Mouse (Mus musculus): ENCODE data around the gene Olfr1418. TPM values are rescaled to one million over a fixed set of nuclear protein-coding genes. Genes with fewer than 3 reads are reported as not detected.

Olfr1418 gene
- total RNA-seq, 4 experiments from 2014 or later = not detected

- peak; percentile 58 for DNase-seq (ENCODE audit: low spot score)
These were observed 50.0 kb downstream of the Olfr1418 start for GRCm38 (mm10) chr19:11810856-11811255.

GRCm38 (mm10) chr19:11810003-11810758 is 50.7 kb downstream of the Olfr1418 start:
- DNase-seq (ENCODE audit: low spot score) = no peak

- no peak for DNase-seq (ENCODE audit: low spot score)
These were observed 52.4 kb downstream of the Olfr1418 start for GRCm38 (mm10) chr19:11808452-11808851.

GRCm38 (mm10) chr19:11807822-11808221 is 53.0 kb downstream of the Olfr1418 start:
- DNase-seq (ENCODE audit: low spot score) = no peak

GRCm38 (mm10) chr19:11807251-11807650 is 53.6 kb downstream of the Olfr1418 start:
- no peak for DNase-seq (ENCODE audit: low spot score)

- DNase-seq (ENCODE audit: low spot score) = peak; percentile 52
These were observed 56.4 kb downstream of the Olfr1418 start for GRCm38 (mm10) chr19:11804423-11804822.

Other genes with a start within 250 kb of the Olfr1418 start
- not detected for gene Ms4a2, start 237.3 kb downstream of the Olfr1418 start, total RNA-seq (2022)
- not detected for gene Ms4a3, start 220.2 kb downstream of the Olfr1418 start, total RNA-seq (2022)
- gene Oosp2, start 200.5 kb downstream of the Olfr1418 start, total RNA-seq (2022) = not detected
- not detected for gene Oosp1, start 169.9 kb downstream of the Olfr1418 start, total RNA-seq (2022)
- gene Oosp3, start 164.0 kb downstream of the Olfr1418 start, total RNA-seq (2022) = not detected
- gene Gif, start 113.5 kb downstream of the Olfr1418 start, total RNA-seq (2022) = not detected
- gene Mrpl16, start 90.7 kb downstream of the Olfr1418 start, total RNA-seq (2022) = 100 to 1,000 TPM; 105 to 122 (median 115) TPM
- gene Stx3, start 41.7 kb downstream of the Olfr1418 start, total RNA-seq (2022) = 1 to 10 TPM; 3.0 to 5.4 (median 3.4) TPM
- gene Olfr1417, start 21.8 kb downstream of the Olfr1418 start, total RNA-seq (2022) = not detected
- gene Olfr1419, start 14.0 kb upstream of the Olfr1418 start, total RNA-seq (2022) = not detected
- not detected for gene Olfr1420, start 25.5 kb upstream of the Olfr1418 start, total RNA-seq (2022)
- 10 to 100 TPM; 27.2 to 29.2 (median 28.2) TPM for gene Patl1, start 51.3 kb upstream of the Olfr1418 start, total RNA-seq (2022)
- gene Osbp, start 104.9 kb upstream of the Olfr1418 start, total RNA-seq (2022) = 100 to 1,000 TPM in 1 of 4 experiments, 10 to 100 TPM in 3; 90.7 to 106 (median 95.9) TPM
- gene Olfr1423, start 180.3 kb upstream of the Olfr1418 start, total RNA-seq (2022) = not detected
- gene Olfr1424, start 201.6 kb upstream of the Olfr1418 start, total RNA-seq (2022) = not detected
- gene Olfr1425, start 216.7 kb upstream of the Olfr1418 start, total RNA-seq (2022) = not detected
- gene Olfr1426, start 230.9 kb upstream of the Olfr1418 start, total RNA-seq (2022) = not detected
- not detected for gene Olfr1427, start 242.3 kb upstream of the Olfr1418 start, total RNA-seq (2022)

Measured in heart, adult 8-10 months (tissue).